Mouse (Mus musculus) stomach, embryonic 16.5 days (tissue): ENCODE measurements at regions not wholly inside any gene's neighbourhood (a gene's known extent, or its start where the extent isn't known, plus 50 kb on each side); places are given as distances from the start of the nearest gene placed in this dataset.

ENCODE experiments used
- ATAC-seq: fragments of 200-750 bp; cut with Nextera tagmentation; 2 replicates; pipeline ENCODE4 v1.8.0; 2017; ENCODE audit warnings: moderate number of reproducible peaks, moderate TSS enrichment; ENCODE audit not compliant: insufficient read depth, low FRiP score
- H3K27ac ChIP-seq: fragments of 300-500 bp; sonication (generic); 2 replicates; pipeline ENCODE4 v1.5.1; 2014; ENCODE audit warnings: low read length
- H3K27me3 ChIP-seq: fragments of 300-500 bp; sonication (generic); 2 replicates; pipeline ENCODE4 v1.6.1; 2014; ENCODE audit warnings: low read length, control low read depth, mixed read lengths; ENCODE audit not compliant: control insufficient read depth, insufficient read depth
- H3K36me3 ChIP-seq: fragments of 300-500 bp; sonication (generic); 2 replicates; pipeline ENCODE4 v1.6.1; 2014; ENCODE audit warnings: low read length; ENCODE audit not compliant: control insufficient read depth, insufficient read depth
- H3K4me1 ChIP-seq: fragments of 300-500 bp; sonication (generic); 2 replicates; pipeline ENCODE4 v1.6.1; 2014; ENCODE audit warnings: low read length, control low read depth, mixed read lengths; ENCODE audit not compliant: control insufficient read depth, insufficient read depth
- H3K4me2 ChIP-seq: fragments of 300-500 bp; sonication (generic); 2 replicates; pipeline ENCODE4 v1.6.1; 2014; ENCODE audit warnings: low read depth, low read length, mixed read lengths
- H3K4me3 ChIP-seq: fragments of 300-500 bp; sonication (generic); replicated peaks from 2 replicates; pipeline ENCODE4 v1.5.1; 2014; ENCODE audit warnings: mild to moderate bottlenecking, low read length
- H3K9ac ChIP-seq: fragments of 300-500 bp; sonication (generic); 2 replicates; pipeline ENCODE4 v1.6.1; 2014; ENCODE audit warnings: low read length
- H3K9me3 ChIP-seq: fragments of 300-500 bp; sonication (generic); replicated peaks from 2 replicates; pipeline ENCODE4 v1.6.1; 2016; ENCODE audit warnings: low read length, control low read depth; ENCODE audit not compliant: control insufficient read depth
- WGBS: fragments of 180-500 bp; shearing (Covaris S2); extraction: QIAGEN DNeasy Blood & Tissue Kit; methylation state at CpG from one replicate; pipeline ENCODE4 v1.1.7; 2014; 5-methylcytosine and 5-hydroxymethylcytosine counted together

DNA sequence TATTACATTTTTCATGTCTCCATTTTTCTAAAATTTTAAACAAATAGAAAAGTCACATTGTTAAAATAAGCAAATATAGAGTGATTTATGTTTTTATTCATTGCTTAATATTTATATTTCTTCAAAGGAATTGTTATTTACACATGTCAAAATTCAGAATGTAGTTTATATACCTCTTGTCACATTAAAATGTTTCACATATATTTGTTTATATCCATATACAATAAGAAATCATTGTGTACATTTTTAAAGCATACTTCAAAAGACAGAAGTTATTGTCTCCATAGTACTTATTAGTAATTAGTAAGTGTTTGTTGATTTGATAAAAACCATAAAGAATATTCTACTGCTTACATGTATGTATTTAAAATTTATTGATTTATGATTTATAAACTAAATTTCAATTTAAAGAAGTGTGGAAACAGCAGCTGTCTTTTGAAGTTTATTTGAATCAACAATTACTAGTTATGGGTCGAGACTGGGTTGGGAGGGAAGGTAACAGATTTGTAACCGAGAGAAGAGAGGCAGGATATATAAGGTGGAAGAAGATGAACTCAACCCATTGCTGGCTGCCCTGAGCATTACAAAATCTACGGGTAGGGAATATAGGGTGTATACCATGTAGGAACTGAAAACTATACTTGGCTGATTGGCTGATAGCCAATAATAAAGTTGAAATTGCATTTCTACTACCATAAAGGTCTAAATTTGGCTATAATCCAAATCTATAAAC is 420.8 kb downstream of the Anxa1 start:
- no peaks in the 10 kb centered on the region for H3K36me3 ChIP-seq
- H3K4me3 ChIP-seq, result no peak overlapping the region
- no peak overlapping the region for H3K27ac ChIP-seq
- H3K27me3 ChIP-seq, result no peaks in the 10 kb centered on the region
- H3K4me2 ChIP-seq, result no peak overlapping the region
- ATAC-seq, result no peak
- 63% methylated on average over 3 of the region's 3 CpGs for WGBS
- H3K9ac ChIP-seq, result no peak overlapping the region
- H3K9me3 ChIP-seq, result no peaks in the 10 kb centered on the region
- H3K4me1 ChIP-seq, result no peaks in the 10 kb centered on the region

DNA sequence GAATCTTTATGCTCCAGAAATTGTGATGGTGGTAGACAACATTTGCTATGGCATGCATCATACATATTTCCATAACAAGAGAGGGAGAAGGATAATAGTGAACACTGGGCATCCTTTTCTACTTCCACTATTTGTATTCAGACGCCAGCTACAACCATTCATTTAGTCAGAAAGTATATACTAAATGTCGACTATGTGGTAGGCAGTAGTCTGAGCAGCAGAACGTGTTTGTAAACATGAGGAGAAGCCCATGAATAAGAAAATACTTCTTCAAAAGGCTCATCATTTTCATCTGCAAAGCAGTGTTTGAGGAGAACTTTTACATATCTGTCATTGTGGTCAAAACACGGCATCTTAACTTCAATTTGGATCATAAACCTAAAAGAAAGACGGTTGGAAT is 421.4 kb downstream of the Anxa1 start:
- ATAC-seq, result no peak
- Histone ChIP-seq H3K4me2 (no peak overlapping the region), H3K4me1 (no peaks in the 10 kb centered on the region), H3K27me3 (no peaks in the 10 kb centered on the region), H3K9me3 (no peaks in the 10 kb centered on the region), H3K36me3 (no peaks in the 10 kb centered on the region), H3K27ac (no peak overlapping the region), H3K4me3 (no peak overlapping the region), H3K9ac (no peak overlapping the region)
- WGBS, result 50% methylated on average over 5 of the region's 5 CpGs

DNA sequence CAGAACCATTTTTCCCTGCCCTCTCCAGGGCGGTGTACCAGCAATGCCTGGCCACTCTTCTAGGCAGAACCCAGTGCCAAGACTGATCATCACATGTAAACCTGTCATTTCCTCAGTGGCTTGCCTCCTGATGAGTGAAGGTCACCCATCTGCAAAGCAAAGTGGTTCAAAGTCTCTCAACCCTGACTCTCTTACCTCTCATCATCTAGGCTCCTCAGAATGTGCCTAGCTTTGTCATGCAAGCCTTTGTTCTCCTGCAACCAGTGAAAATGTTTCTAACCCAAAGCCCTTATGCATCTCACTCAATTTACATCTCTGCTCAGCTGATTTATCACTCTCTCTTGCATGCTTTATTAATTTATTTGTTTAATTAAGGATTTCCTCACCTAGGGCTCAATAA is 445.5 kb downstream of the Anxa1 start:
- Histone ChIP-seq H3K9me3 (no peaks in the 10 kb centered on the region), H3K27me3 (no peaks in the 10 kb centered on the region), H3K4me1 (no peaks in the 10 kb centered on the region), H3K9ac (no peak overlapping the region), H3K4me2 (no peak overlapping the region), H3K4me3 (no peak overlapping the region), H3K36me3 (no peaks in the 10 kb centered on the region), H3K27ac (no peak overlapping the region)
- 89% methylated on average over 1 of the region's 1 CpGs for WGBS
- no peak for ATAC-seq

DNA sequence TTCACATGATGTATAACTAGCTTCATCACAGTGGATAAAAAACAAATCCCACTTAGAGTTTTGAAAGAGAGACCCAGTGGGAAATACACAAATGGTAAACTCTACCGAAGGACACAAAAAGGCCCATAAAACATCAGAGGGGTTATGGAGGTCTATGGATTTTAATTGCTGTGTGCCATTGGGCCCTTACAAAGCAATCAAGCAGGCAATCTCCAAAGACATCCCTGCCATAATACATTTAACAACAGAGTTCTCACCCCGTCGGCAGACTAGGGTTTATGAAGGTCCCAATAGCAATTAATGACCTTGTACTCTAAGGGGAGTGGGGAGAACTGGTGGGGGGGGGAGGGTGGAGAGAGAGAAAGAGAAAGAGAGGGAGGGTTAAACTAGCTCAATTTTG is 448.0 kb downstream of the Anxa1 start:
- Histone ChIP-seq H3K36me3 (no peaks in the 10 kb centered on the region), H3K4me2 (no peak overlapping the region), H3K4me1 (no peaks in the 10 kb centered on the region), H3K27me3 (no peaks in the 10 kb centered on the region), H3K9me3 (no peaks in the 10 kb centered on the region), H3K27ac (no peak overlapping the region), H3K4me3 (no peak overlapping the region), H3K9ac (no peak overlapping the region)
- WGBS, result 81% methylated on average over 3 of the region's 3 CpGs
- ATAC-seq, result no peak

DNA sequence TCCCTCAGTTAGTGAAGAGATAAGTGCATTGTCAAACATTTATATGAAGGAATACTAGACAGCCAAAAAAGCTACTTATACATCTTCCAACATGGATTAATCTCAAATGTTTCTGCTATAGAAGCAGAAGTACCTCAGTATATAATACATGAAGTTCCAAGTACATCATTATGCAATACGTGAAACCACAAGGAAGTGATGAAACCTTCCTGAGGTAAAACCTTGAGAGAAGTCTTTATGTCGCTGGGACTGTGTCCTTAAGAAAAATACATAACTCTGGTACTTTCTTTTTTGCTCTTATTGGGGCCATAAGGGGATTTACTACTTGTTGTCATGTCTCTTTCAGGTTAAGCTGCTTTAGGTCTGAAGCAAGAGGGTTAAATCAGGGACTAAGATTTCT is 469.6 kb downstream of the Anxa1 start:
- no peaks in the 10 kb centered on the region for H3K27me3 ChIP-seq
- H3K9ac ChIP-seq, result no peak overlapping the region
- WGBS, result 78% methylated on average over 2 of the region's 2 CpGs
- no peaks in the 10 kb centered on the region for H3K9me3 ChIP-seq
- H3K4me3 ChIP-seq, result no peak overlapping the region
- no peaks in the 10 kb centered on the region for H3K36me3 ChIP-seq
- no peak overlapping the region for H3K27ac ChIP-seq
- no peak overlapping the region for H3K4me2 ChIP-seq
- no peak for ATAC-seq
- H3K4me1 ChIP-seq, result no peaks in the 10 kb centered on the region

- H3K9me3 ChIP-seq, result no peaks in the 10 kb centered on the region
- no peaks in the 10 kb centered on the region for H3K36me3 ChIP-seq
- H3K4me1 ChIP-seq, result no peaks in the 10 kb centered on the region
- 86% methylated on average over 8 of the region's 8 CpGs for WGBS
- H3K27ac ChIP-seq, result no peak overlapping the region
- no peak overlapping the region for H3K4me3 ChIP-seq
- H3K27me3 ChIP-seq, result no peaks in the 10 kb centered on the region
- H3K9ac ChIP-seq, result no peak overlapping the region
- H3K4me2 ChIP-seq, result no peak overlapping the region
- ATAC-seq, result no peak
Observed at GRCm38 (mm10) chr19:19885933-19886710, 504.6 kb downstream of the Anxa1 start.

DNA sequence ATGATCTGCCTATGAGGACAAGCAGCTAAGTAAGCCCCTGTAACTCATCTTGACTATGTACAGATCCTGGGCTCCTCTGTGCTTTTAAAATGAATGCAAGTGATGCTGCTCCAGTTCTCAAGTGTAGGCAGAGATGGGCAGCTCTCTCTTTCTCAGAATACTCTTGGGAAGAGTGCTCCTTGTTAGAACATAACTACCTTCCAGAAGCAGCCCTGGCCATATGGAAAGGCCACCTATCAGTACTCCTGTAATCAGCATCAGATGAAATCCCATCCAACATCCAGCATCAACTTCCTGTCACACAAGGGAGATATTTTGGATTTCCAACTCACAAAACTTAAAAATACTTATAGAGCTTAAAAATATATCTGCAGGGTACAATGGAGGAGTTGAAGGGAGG is 509.8 kb downstream of the Anxa1 start:
- H3K4me3 ChIP-seq, result no peak overlapping the region
- no peak overlapping the region for H3K9ac ChIP-seq
- no peak for ATAC-seq
- no peaks in the 10 kb centered on the region for H3K27me3 ChIP-seq
- no peak overlapping the region for H3K4me2 ChIP-seq
- H3K9me3 ChIP-seq, result no peaks in the 10 kb centered on the region
- H3K36me3 ChIP-seq, result no peaks in the 10 kb centered on the region
- H3K27ac ChIP-seq, result no peak overlapping the region
- no peaks in the 10 kb centered on the region for H3K4me1 ChIP-seq

GRCm38 (mm10) chr19:19848152-19848551 is 542.6 kb downstream of the Anxa1 start:
- Histone ChIP-seq H3K36me3 (no peaks in the 10 kb centered on the region), H3K9ac (no peak overlapping the region), H3K27ac (no peak overlapping the region), H3K4me2 (no peak overlapping the region), H3K9me3 (no peaks in the 10 kb centered on the region), H3K4me1 (no peaks in the 10 kb centered on the region), H3K4me3 (no peak overlapping the region), H3K27me3 (no peaks in the 10 kb centered on the region)
- WGBS, result 62% methylated on average over 4 of the region's 4 CpGs
- ATAC-seq, result no peak

GRCm38 (mm10) chr19:19807992-19808391 is 582.8 kb downstream of the Anxa1 start:
- H3K9ac ChIP-seq, result no peak overlapping the region
- no peak overlapping the region for H3K4me2 ChIP-seq
- H3K4me1 ChIP-seq, result no peaks in the 10 kb centered on the region
- H3K4me3 ChIP-seq, result no peak overlapping the region
- H3K27ac ChIP-seq, result no peak overlapping the region
- H3K36me3 ChIP-seq, result no peaks in the 10 kb centered on the region
- no peak for ATAC-seq
- no peaks in the 10 kb centered on the region for H3K9me3 ChIP-seq
- WGBS, result 83% methylated on average over 1 of the region's 1 CpGs
- H3K27me3 ChIP-seq, result no peaks in the 10 kb centered on the region
